ENCODE assay signal across 28 mouse cellular contexts in genomic region chr6:34179007-34179406, GRCm38 (mm10). TPM values are rescaled to one million over a fixed set of nuclear protein-coding genes. Genes with fewer than 3 reads are reported as not detected.
DNase-seq lines count a peak whose midpoint lies in the region; ATAC-seq and TF ChIP-seq lines count a peak whose summit lies in the region.
"Had no signal": no experiment of that assay in that cellular context is flagged by ENCODE, and none has a peak within 500 bp of the region (broad histone marks: within the 10 kb centered on the region; RNA-seq: fewer than 3 reads in every experiment).

No protein-coding gene starts in this region.

- DNase-seq in Patski (ENCODE audit: low read depth, low spot score), result peak; percentile 77
- peak; percentile 75 to 92 for DNase-seq in kidney, adult 8-10 months
- DNase-seq in kidney, postnatal 10 days, result peak; percentile 54
- no peak for DNase-seq in frontal cortex, adult 2 months (ENCODE audit: extremely low spot score in 1 of 2, low spot score in 1 of 2)
- no peak for DNase-seq in heart, postnatal 4 days
- no peak for DNase-seq in urinary bladder, adult 2 months (ENCODE audit: low spot score)
- no peak for DNase-seq in left cerebral cortex, adult 11 months (ENCODE audit: low spot score)
- DNase-seq: adrenal gland, postnatal 14 days; cerebellum, adult 11 months; cerebellum, adult 9-10 months; cerebellum, postnatal 36 days; embryo, embryonic 11 days; layer of hippocampus, adult 9-11 months; lung, postnatal 36 days; right cerebral cortex, postnatal 4 days had no signal

- no peak for TF ChIP-seq CTCF in Patski (IDR thresholded peaks at IDR 0.05)

- H3K27ac ChIP-seq in liver, embryonic 12.5 days, result 0 out of 2 replicates have a peak overlapping the region, but pooled peaks have one; percentile 48
- H3K27ac ChIP-seq: embryonic facial prominence, embryonic 12.5 days; heart, embryonic 15.5 days; hindbrain, embryonic 12.5 days; hindbrain, postnatal 0 days; intestine, embryonic 15.5 days; limb, embryonic 12.5 days; liver, embryonic 14.5 days; neural tube, embryonic 12.5 days had no signal

- no peaks in the 10 kb centered on the region for H3K36me3 ChIP-seq in liver, embryonic 12.5 days
- H3K36me3 ChIP-seq: embryonic facial prominence, embryonic 12.5 days; heart, embryonic 15.5 days; hindbrain, embryonic 12.5 days; intestine, embryonic 15.5 days; limb, embryonic 12.5 days; neural tube, embryonic 12.5 days had no signal

- H3K9ac ChIP-seq in liver, embryonic 12.5 days, result no peak overlapping the region
- H3K9ac ChIP-seq: embryonic facial prominence, embryonic 12.5 days; heart, embryonic 15.5 days; hindbrain, embryonic 12.5 days; intestine, embryonic 15.5 days; limb, embryonic 12.5 days; liver, embryonic 14.5 days; neural tube, embryonic 12.5 days had no signal

- WGBS in liver, embryonic 12.5 days (ENCODE audit: insufficient replicate concordance), result 55% methylated on average over 3 of the region's 3 CpGs

- ATAC-seq in Patski, result peak; percentile 19
- no peak for ATAC-seq in liver, embryonic 12.5 days
- ATAC-seq: forebrain, embryonic 14.5 days; hindbrain, postnatal 0 days; intestine, embryonic 15.5 days; midbrain, embryonic 16.5 days had no signal

- H3K4me2 ChIP-seq in liver, embryonic 12.5 days, result no peak overlapping the region
- H3K4me2 ChIP-seq: embryonic facial prominence, embryonic 12.5 days; heart, embryonic 15.5 days; hindbrain, embryonic 12.5 days; intestine, embryonic 15.5 days; limb, embryonic 12.5 days; midbrain, embryonic 11.5 days; neural tube, embryonic 12.5 days had no signal

- peaks cover 21% of the 10 kb centered on the region for H3K4me1 ChIP-seq in liver, embryonic 12.5 days

- CTCF ChIA-PET in Patski (lab: Charles Lee), result interaction anchor here (1.0 to 2.2 kb wide), 2 partner anchors 9 to 15 kb away, joined by 3 to 11 read pairs; no protein-coding TSS in a partner anchor

- no peak overlapping the region for H3K4me3 ChIP-seq in liver, embryonic 12.5 days
- H3K4me3 ChIP-seq: embryonic facial prominence, embryonic 12.5 days; heart, embryonic 15.5 days; hindbrain, embryonic 12.5 days; intestine, embryonic 15.5 days; limb, embryonic 12.5 days; myocyte; neural tube, embryonic 12.5 days had no signal

- H3K27me3 ChIP-seq in Patski, result no peaks in the 10 kb centered on the region
- no peaks in the 10 kb centered on the region for H3K27me3 ChIP-seq in liver, embryonic 12.5 days (replicated peaks)
- H3K27me3 ChIP-seq: embryonic facial prominence, embryonic 12.5 days; heart, embryonic 15.5 days; hindbrain, embryonic 12.5 days; intestine, embryonic 15.5 days; limb, embryonic 12.5 days; neural tube, embryonic 12.5 days had no signal

- POLR2A ChIA-PET in Patski (lab: Charles Lee), result no interaction called here

- in situ Hi-C loops in Patski (cut with MboI; ENCODE audit: low pct_unique_long_range_greater_than_20kb), result loop anchor here (10.0 kb wide), 1 partner anchor 96 kb away; no protein-coding TSS in a partner anchor

- H3K9me3 ChIP-seq in liver, embryonic 12.5 days (replicated peaks), result no peaks in the 10 kb centered on the region
- H3K9me3 ChIP-seq: embryonic facial prominence, embryonic 12.5 days; heart, embryonic 15.5 days; hindbrain, embryonic 12.5 days; intestine, embryonic 15.5 days; limb, embryonic 12.5 days; neural tube, embryonic 12.5 days had no signal

RNA-seq across cellular contexts. Expression of gene Slc35b4, which starts 2.1 kb away (rescaled TPM):
- polyA plus RNA-seq in Patski (2021), result 94.3 TPM
- 26.6 and 27.4 TPM in 2 replicates for polyA plus RNA-seq in liver, embryonic 12.5 days (2016; fragmentation: Nextera tagmentation; extraction: Ambion mirVana)
- polyA plus RNA-seq in frontal cortex, adult 2 months (2012; rRNA removed), result 47.1 and 52.6 TPM in 2 replicates
- 10 to 100 TPM; 15.2 to 16.3 TPM for total RNA-seq in heart, postnatal 4 days (2021)
- polyA plus RNA-seq in urinary bladder, adult 2 months (2012; rRNA removed), result 43.5 and 44.5 TPM in 2 replicates

Comparison
In these comparisons a context has a peak if more than half of its experiments do, and no peak if none do; other contexts are left out.
1. DNase-seq: peak in Patski (single experiment), kidney, adult 8-10 months (2 of 2) and kidney, postnatal 10 days (single experiment); none in frontal cortex, adult 2 months (0 of 2), heart, postnatal 4 days (single experiment), urinary bladder, adult 2 months (single experiment) and left cerebral cortex, adult 11 months (single experiment).